Mouse (Mus musculus): ENCODE results near the gene Cbx8.

The Cbx8 gene

DNA sequence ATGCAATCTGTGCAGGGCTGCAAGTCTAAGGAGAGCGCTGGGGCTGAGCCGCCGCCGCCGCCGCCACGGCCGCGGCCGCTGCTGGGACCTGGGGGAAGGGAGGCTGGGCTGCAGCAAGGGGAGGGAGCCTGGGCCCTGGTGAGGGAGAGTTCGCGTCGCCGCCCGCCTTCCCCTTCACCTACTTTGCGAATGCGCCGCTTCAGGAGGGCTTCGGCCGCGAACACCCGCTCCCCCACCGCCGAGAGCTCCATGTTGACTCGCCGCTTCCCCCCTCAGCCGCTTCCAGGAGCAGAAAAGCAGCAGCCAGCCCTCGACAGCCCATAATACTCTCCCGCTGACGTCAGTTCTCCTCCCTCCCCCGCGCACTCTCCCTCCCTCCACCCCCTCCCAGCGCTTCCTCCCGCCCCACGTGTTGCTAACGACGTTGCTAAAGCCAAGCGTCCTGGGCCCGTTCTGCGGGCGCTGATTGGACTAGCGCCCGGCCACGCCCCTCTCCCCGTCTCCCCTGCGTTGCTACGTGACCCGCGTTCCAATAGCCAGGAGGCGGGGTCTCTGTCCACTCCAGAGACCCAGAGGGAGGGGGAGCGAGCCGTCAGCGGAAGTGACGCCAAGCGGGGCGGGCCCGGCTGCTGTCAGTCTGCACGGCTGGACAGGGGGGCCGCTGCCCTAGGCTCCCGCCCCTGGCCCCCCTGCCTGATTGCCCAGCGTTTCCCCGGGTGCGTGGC is at the start of gene Cbx8:
Gene Cbx8 (minus strand): TSS at position 370 of the 725 bp plus-strand sequence.
- DNase-seq, result peak; percentile 99 to 100

GRCm38 (mm10) chr11:119090076-119090960 is 49.5 kb upstream of the Cbx8 start:
- DNase-seq, result peak in 1 of 2 experiments; percentile 36

- no peak for DNase-seq
These were observed 48.7 kb upstream of the Cbx8 start for GRCm38 (mm10) chr11:119089235-119090075.

DNA sequence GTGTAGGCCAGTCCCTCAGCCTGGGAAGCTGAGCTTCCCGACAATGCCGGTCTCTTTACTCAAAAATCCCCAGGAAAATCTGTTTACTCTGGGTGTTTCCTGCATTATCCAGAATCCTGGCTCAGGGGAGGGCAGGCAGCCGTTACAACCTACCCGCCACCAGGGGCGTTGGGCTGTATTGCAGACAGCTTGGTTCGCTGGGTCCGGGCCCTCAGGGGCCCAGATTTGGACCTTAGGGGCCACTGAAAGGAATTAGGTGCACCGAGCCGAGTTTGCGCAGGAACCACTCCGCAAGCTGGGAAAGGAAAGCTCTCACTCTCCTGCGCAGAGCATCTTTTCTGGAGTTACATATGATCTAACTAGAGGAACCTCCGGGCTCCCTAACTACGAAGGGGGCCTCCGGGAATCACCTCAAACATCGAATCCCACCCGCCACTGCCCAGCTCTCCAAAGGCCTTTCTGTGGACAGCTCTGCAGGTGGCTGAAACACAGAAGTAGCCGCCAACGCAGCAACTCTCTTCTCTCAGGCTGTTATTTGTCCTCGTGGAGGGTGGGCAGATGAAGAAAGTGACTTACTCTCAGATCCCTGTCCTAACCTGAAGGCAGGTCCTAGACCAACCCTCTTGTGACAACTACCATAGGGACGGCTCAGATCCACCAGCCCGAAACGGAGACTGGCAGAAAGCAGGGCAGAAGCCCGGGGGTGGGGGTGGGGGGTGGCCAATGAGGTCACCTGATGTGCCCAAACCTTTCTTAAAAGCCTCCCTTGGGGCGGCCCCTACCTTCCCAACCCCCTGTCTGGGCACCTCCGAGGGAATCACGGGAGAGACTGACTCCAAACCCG is 47.8 kb upstream of the Cbx8 start:
- DNase-seq, result peak in 1 of 2 experiments; percentile 25

DNA sequence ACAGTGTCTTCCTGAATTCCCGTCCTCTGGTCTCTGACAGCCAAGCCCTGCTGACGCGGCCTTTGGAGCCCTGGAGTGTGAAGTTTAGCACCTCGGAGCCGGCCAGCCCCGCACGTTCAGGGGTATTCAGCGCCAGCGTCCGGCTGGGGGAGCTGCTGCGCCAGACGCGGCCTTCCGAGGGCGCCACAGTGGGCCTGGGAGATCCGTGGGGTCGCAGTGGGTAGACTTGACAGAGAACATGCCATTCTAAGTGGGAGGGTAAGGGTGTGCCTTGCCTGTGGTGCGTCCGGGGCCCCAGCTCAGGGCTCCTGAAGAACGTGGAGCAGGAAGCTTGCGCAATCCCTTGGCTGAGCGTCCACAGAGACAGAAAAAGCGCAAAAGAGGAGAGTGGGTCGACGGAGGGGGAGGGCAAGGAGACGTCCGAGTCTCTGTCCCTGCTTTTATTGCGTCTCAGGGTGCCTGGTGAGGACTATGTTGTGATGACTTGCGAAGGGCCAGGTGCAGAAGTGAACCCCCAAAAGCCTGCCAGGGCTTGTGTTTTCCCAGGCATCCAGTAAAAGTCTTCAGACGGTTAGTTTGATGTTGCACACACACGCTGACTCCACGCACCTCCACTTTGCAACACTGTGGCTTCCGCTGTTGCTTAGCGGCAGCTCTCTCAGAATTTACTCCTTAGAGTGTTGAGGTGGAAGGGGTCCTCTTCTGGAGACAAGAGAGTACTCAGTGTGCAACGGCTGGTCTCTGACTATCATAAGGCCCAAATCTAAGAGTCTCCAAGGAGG is 46.7 kb upstream of the Cbx8 start:
- DNase-seq, result peak in 1 of 2 experiments; percentile 20

GRCm38 (mm10) chr11:119086144-119086971 is 45.6 kb upstream of the Cbx8 start, which contains the start of gene Cbx4:
Gene Cbx4 (minus strand): TSS chr11:119086221.
- DNase-seq, result peak; percentile 80 to 93

DNA sequence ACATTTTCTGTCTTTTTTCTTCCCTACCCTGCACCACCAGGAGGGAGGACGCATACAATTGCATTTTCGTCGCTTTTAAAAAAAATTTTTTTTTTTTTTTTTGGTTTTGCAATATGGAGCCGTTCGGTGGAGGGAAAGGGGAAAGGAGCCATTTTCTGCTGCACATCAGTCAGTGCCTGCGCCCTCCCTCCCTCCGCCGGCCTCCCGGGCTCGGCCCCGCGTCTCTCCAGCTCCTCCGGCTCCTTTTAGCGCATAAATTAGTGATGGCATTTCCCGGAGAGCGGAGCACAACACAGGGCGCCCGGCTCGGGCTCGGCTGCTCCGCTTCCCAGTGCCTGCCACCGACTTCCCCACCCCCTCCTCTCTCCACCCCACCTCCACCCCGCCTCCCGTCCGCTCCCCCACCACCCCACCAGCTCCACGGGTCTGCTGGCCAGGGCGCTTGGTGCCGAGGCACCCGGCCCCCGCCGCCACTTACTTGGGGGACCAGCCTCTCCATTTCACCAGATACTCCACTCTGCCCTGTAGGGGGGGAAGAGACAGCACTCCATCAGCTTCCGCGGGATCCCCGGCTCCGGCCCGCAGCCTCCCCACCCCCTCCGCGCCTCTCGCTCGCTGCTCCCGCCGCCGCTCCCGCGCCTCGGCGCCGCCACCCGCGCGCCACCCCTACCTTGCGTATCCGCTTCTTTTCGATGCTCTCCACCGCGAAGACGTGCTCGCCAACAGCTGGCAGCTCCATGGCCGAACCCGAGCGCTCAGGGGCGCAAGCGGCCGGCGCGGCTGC is 44.7 kb upstream of the Cbx8 start:
- DNase-seq, result peak; percentile 69 to 73

DNA sequence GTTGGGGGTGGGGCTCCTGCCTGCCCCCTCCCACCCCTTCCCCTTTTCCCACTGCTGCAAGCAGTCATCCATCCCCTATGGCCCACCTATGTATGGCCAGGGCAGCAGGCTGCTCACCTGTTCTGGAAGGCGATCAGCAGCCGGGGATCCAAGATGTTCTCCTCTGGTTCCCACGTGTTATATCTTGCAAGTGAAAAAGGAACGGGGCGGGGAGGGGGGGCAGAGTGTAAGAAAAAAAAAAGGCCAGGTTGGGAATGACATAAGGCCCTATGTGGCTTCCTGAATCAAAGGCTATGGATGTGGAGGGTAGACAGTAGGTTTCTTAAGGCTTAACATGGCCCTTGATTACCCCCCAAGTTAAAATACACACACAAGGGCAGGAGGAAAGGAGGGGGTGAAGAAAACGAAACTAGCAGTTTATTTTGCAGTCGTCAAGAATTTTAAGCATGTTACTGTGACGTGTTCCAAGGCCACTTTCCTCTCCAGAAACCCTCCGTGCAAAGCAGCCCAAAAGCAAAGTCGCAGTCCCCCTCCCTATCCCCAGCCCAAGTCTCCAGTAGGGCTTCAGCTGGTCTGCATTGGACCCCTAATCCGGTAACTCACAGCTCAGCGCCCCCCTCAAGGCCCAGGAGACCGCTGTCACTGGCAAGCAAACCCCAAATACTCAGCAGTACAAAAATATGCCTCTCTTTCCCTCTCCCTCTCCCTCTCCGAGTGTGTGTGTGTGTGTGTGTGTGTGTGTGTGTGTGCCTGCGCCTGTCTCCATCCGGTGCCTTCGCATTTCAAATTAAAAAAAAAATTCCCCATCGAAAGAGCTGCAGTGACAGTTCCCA is 43.9 kb upstream of the Cbx8 start:
- peak; percentile 43 to 50 for DNase-seq

- peak; percentile 49 to 59 for DNase-seq
These were observed 43.1 kb upstream of the Cbx8 start for GRCm38 (mm10) chr11:119083724-119084445.

DNA sequence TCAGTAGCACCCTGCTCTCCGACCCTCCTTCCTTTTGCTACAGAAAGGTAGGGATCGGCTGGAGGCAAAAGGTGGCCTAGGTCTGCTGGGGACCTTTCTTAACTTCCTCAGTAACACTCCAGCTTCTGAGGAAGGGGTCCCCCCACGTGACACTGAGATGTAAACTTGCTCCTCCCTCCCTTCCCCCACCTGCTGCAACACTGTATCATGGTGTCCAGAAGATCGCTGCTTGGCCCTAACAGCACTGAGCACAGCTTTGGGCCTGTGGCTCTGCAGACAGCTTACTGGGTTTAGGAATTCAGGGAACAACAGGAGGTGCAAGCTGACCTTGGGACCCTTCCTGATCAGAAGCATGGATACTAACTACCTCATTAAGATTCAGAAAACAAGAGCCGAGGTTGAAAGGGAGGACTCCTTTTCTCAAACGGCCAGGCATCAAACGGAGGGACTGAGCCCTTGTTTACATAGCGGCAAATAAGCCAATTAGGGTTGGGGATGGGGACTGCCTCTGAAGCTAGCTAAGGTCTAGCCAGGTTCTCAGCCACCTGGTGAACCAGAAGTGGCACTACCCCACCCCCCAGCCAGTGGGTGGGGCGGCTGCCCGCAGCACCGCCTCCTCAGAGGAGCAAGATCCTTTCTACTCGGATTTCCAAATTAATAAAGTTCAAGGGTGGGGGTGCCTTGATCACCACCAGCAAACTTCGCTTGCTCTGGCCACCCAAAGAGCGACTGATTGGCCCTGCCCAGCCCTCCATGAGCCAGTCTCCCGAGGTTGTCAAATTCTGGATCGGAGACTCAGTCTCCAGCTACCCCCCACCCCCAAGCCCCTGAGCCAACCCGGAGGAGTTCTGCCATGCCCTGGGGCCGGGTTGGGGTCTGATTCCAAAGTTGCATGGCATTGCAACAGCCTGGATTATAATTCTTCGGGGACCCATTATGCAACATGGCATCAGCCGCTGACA is 42.1 kb upstream of the Cbx8 start:
- peak; percentile 19 to 24 for DNase-seq

DNA sequence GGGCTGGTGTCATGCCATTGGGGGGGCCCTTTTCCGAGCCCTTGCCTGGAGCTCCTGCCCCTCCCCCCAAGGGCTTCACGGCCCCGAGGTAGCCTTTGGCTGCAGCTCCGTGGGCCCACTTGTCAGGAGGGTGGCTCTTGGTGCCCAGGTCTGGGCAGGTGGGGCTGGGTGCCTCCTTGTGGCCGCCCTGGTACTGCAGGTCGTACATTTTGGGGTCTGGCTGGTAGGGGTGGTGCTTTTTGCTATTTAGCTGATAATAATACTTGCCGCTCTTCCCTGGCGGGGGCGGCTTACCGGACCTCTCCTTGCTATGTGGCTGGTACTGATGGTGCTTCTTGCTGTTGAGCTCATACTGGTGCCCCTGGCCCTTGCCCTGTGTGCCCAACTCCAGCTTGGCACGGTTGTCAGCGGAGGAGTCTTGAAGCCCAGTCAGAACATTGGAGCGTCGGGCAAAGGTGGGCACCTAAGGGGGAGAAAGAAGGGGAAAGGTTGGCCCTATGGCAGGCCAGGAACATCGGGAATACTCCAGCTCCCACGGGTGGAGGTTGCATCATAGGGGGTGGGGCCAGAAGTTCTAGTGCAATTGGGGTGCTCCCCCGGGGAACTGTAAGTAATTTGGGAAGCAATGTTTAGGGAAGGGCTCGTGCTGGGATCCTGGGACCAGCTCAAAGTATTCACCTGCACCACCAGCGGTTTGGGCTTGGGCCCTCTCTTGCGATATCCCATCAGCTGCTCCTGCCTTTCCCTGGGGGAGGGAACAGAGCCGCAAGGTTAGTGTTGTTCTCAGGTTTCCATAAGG is 41.3 kb upstream of the Cbx8 start:
- DNase-seq, result peak; percentile 60 to 61

- peak; percentile 21 for DNase-seq
These were observed 40.5 kb upstream of the Cbx8 start for GRCm38 (mm10) chr11:119081148-119081838.

DNA sequence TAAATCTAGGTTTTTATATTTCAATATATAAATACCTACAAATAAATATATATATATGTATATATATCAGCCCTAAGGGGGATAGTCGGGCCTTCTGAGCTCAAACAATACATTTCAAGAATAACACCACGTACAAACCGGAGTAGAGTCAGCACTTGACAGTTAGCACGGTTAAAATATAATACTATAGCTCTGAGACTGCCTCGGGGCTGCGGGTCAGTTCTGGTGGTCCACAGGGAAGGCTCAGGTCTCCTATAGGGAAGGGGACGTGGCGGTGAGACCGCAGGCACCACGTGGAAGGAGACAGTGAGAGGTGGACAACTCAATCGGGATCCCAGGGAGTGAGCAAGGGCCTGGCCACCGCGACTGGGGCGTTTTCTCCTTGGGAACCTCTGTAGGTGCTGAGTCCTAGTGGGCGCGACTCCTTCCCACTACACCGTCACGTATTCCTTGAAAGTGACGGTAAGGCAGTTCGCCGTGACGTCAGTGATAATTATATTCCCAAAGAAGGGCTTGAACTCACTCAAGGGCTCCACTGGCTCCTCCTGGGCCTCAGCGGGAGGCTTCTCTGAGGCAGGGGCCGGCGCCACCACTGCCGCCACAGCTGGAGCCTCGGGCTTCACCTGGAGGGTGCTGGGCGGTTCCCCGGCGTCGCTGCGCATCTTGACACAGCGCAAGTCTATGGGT is 39.8 kb upstream of the Cbx8 start:
- DNase-seq, result no peak

DNA sequence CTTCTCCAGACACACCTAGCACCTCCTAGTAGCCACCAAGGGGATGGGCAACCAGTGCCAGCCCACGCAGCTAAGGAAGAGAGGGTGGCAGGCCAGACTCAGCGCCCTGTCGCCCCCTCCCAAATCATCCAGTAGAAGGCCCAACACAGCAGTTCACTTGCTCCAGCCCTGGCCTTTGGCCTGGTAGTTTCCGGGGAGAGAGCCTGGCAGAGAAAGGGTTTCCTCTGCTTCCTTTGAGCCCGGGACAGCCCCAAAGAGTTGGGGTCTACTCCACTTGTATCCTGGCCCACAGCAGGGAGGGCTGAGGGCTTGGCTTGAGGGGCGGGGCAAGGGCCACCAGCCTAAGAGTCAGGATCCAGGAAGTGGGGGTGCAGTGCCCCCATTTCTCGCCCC is 38.7 kb upstream of the Cbx8 start:
- DNase-seq, result no peak

All from cerebellum, postnatal 36 days (tissue).